Mouse (Mus musculus) subcutaneous adipose tissue, adult 2 months (tissue): ENCODE data around the gene Ethe1. TPM values are rescaled to one million over a fixed set of nuclear protein-coding genes. Genes with fewer than 3 reads are reported as not detected.

Source experiments
- polyA plus RNA-seq: library from polyadenylated mRNA; depleted of rRNA; stranded (reverse); fragments of >200 nt; gene quantifications from 2 replicates; pipeline ENCODE4 v1.2.3, GENCODE M21; 2012; ENCODE audit warnings: low replicate concordance; rRNA removed

The Ethe1 gene
- 16.2 and 42.4 TPM in 2 replicates for polyA plus RNA-seq

GRCm38 (mm10) chr7:24587330-24588105 lies at the start of gene Ethe1, which contains the start of gene Zfp575:
Gene Ethe1, plus strand, starts transcription at chr7:24587543.
Gene Zfp575, minus strand, starts transcription at chr7:24587641.

DNA sequence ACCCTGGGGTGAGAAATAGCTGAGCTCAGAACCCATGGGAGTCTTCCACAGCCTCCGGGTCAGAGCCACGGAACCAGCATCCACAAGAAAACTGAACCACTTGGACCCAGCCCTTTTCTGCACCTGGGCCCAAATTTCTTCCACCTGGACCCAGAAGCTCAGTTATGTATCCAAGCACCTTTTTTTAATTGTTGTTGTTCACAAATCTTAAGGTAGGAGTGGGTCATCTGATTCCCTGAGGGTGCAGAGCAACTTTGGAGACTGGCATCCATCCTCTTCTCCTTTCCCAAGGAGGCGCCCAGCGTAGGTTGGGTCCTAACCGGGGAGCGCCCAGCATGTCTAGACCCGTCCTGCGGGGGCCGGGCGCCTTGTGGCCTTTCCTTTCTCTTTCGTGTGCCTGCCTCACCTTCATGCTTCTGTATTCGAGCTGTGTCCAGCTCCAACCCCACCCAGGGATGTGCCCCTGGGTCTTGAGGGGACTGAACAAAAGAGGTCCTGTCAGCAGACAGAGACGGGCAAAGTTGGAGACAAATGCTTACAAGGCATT lies 41.2 kb upstream of the Ethe1 start, which contains the start of the genes Pinlyp and Xrcc1:
Pinlyp (minus strand) TSS at position 51 of the 547 bp plus-strand sequence.
Xrcc1 (plus strand) TSS at position 222 of the 547 bp plus-strand sequence.

GRCm38 (mm10) chr7:24610144-24610878 lies 23.0 kb downstream of the Ethe1 start, which contains the start of gene Phldb3:
Gene Phldb3, plus strand, starts transcription at chr7:24610763.

GRCm38 (mm10) chr7:24636264-24636663 lies 48.9 kb downstream of the Ethe1 start, which contains the start of gene Lypd3:
Gene Lypd3, plus strand, starts transcription at chr7:24636550.

Other genes with a start within 250 kb of the Ethe1 start
- not detected in 2 replicates for gene Lypd5, start 238.3 kb upstream of the Ethe1 start, polyA plus RNA-seq
- gene Kcnn4, start 217.3 kb upstream of the Ethe1 start, polyA plus RNA-seq: 8.2 and 11.7 TPM in 2 replicates
- 41.9 and 55.8 TPM in 2 replicates for gene Smg9, start 187.9 kb upstream of the Ethe1 start, polyA plus RNA-seq
- 0.09 TPM in 1 of 2 replicates, not detected in the other for gene Irgc1, start 135.2 kb upstream of the Ethe1 start, polyA plus RNA-seq
- 13.8 and 14.6 TPM in 2 replicates for gene Plaur, start 125.1 kb upstream of the Ethe1 start, polyA plus RNA-seq
- gene Cadm4, start 105.5 kb upstream of the Ethe1 start, polyA plus RNA-seq: 4.5 and 10.2 TPM in 2 replicates
- gene Zfp428, start 80.5 kb upstream of the Ethe1 start, polyA plus RNA-seq: 2.7 and 20.4 TPM in 2 replicates
- not detected in 2 replicates for gene AC161166.1, start 75.1 kb upstream of the Ethe1 start, polyA plus RNA-seq
- 19.3 and 22.6 TPM in 2 replicates for gene Irgq, start 56.9 kb upstream of the Ethe1 start, polyA plus RNA-seq
- 0.15 TPM in 1 of 2 replicates, not detected in the other for gene Pinlyp, start 41.4 kb upstream of the Ethe1 start, polyA plus RNA-seq
- 38.3 and 65.9 TPM in 2 replicates for gene Xrcc1, start 41.3 kb upstream of the Ethe1 start, polyA plus RNA-seq
- 0.23 and 1.2 TPM in 2 replicates for gene Zfp575, start 98 bp downstream of the Ethe1 start, polyA plus RNA-seq
- gene Phldb3, start 23.2 kb downstream of the Ethe1 start, polyA plus RNA-seq: 0.92 and 2.6 TPM in 2 replicates
- 0.07 and 0.81 TPM in 2 replicates for gene Lypd3, start 49.0 kb downstream of the Ethe1 start, polyA plus RNA-seq
- not detected in 2 replicates for gene Tex101, start 89.1 kb downstream of the Ethe1 start, polyA plus RNA-seq
- not detected in 2 replicates for gene BC049730, start 121.7 kb downstream of the Ethe1 start, polyA plus RNA-seq
- not detected in 2 replicates for gene Gm4763, start 139.4 kb downstream of the Ethe1 start, polyA plus RNA-seq
- 0.10 and 0.41 TPM in 2 replicates for gene Cd177, start 172.8 kb downstream of the Ethe1 start, polyA plus RNA-seq
- 0.72 and 2.0 TPM in 2 replicates for gene Ceacam10, start 189.7 kb downstream of the Ethe1 start, polyA plus RNA-seq